Mouse (Mus musculus): ENCODE measurements around the gene Zfp652.

DNA sequence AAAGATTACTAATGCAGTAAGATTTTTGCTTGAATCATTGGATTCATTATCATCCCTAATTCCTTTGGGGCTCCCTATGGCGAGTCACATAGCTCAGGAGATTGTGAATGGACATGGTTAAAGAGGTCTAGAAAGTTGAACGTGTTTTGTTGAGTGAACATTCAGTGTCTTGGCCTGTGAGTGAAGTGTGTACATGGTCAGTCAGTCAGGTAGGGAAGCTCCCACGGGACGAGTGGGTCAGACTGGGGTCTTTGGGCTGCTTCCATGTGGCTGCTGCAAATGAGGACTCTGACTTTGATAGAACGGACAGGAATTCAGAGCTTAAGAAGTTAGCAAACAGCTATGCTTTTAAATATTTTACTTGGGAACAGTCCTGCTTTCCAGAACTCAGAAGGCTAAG, 48.0 kb downstream of the Zfp652 start:
- TF ChIP-seq CTCF (IDR thresholded peaks at IDR 0.05; ENCODE audit: borderline replicate concordance, control insufficient read depth, extremely low read depth, insufficient read depth, low read length, poor library complexity), result no peak
- no peak for TF ChIP-seq POLR2A (IDR thresholded peaks at IDR 0.05; ENCODE audit: control insufficient read depth, extremely low read depth, insufficient read depth, low read length, poor library complexity)

All from thymus, adult 2 months (tissue).